Mouse (Mus musculus): ENCODE measurements around the gene Ing3. TPM values are rescaled to one million over a fixed set of nuclear protein-coding genes. Genes with fewer than 3 reads are reported as not detected.

The Ing3 gene
- polyA plus RNA-seq, 1 experiment from 2014 or later: 41.8 TPM

DNA sequence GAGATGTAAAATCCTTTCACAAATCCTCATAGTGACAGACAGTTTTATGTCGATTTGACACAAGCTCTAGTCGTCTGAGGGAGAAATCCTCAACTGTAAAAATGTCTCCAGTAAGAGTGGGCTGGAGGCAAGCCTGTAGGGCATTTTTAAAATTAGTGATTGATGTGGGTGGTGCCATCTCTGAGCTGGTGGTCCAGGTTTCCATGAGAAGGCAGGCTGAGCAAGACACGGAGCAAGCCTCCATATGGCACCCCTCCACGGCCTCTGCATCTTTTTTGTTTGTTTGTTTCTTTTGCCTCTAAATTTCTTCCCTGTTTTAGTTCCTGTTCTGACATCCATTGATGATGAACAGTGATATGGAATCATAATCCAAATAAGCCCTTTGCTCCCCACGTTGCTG, 63.1 kb downstream of the Ing3 start:
- H3K9me3 ChIP-seq: no peaks in the 10 kb centered on the region
- no peak for ATAC-seq (replicated peaks)
- no peak overlapping the region for H3K4me2 ChIP-seq
- 80% methylated on average over 5 of the region's 5 CpGs for WGBS
- no peak overlapping the region for H3K4me3 ChIP-seq
- H3K27me3 ChIP-seq (replicated peaks): no peaks in the 10 kb centered on the region
- H3K27ac ChIP-seq: no peak overlapping the region
- no peaks in the 10 kb centered on the region for H3K4me1 ChIP-seq
- no peaks in the 10 kb centered on the region for H3K36me3 ChIP-seq (replicated peaks)
- H3K9ac ChIP-seq: no peak overlapping the region

DNA sequence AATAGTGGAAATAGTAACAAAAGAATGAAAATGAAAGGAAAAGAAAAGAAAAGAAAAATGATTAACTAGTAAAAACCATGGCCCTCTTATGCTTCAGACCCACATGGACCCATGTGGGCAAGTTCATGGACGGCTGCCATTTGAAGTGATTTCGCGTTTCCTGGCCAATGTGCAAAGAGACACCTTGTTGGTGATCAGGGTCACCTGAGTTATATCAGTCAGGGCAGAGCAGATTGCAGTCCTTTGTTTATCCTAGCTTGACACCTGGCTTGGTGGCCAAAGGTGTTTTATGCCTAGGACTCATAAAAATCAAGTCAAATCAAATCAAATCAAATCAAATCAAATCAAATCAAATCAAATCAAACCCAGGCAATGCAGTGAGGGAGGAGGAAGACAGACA, 64.0 kb downstream of the Ing3 start:
- Histone ChIP-seq H3K27ac (no peak overlapping the region), H3K4me1 (no peaks in the 10 kb centered on the region), H3K9ac (no peak overlapping the region), H3K4me3 (no peak overlapping the region), H3K36me3 (replicated peaks) (no peaks in the 10 kb centered on the region), H3K27me3 (replicated peaks) (no peaks in the 10 kb centered on the region), H3K4me2 (no peak overlapping the region), H3K9me3 (no peaks in the 10 kb centered on the region)
- 94% methylated on average over 3 of the region's 3 CpGs for WGBS
- ATAC-seq (replicated peaks): no peak

DNA sequence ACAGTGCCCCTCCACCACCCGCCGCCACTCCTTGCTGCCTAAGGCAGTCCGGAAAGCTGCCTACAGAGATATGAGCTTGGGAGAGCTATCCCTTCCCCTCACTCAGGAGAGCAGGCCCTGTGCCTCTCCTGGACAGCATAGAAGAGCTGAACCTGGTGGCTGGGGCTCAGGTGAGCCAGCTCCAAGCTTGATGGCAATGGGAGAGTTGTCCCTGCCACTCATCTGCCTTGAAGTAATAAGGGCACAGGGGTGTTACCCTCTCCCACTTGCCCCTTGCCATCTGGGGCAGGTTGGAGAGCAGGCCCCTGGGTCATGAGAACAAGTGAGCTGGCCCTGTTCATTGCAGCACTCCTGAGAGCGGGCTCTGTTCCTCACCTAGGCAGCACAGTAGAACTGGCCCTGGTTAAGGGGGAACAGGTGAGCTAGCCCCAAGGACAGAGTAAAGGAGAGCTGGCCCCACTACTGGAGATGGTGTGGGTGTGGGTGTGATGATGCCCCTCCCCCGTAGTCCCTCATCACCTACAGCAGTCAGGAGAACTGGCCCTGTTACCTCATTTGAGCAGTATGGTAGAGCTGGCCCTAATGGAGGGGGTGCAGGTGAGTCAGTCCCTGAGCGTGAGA, 65.0 kb downstream of the Ing3 start:
- WGBS: 98% methylated on average over 6 of the region's 6 CpGs
- H3K27me3 ChIP-seq (replicated peaks): no peaks in the 10 kb centered on the region
- no peak overlapping the region for H3K4me3 ChIP-seq
- H3K36me3 ChIP-seq (replicated peaks): no peaks in the 10 kb centered on the region
- no peak overlapping the region for H3K27ac ChIP-seq
- ATAC-seq (replicated peaks): no peak; the same call in 1 of the 2 replicates
- H3K4me2 ChIP-seq: no peak overlapping the region
- no peaks in the 10 kb centered on the region for H3K9me3 ChIP-seq
- no peaks in the 10 kb centered on the region for H3K4me1 ChIP-seq
- no peak overlapping the region for H3K9ac ChIP-seq

DNA sequence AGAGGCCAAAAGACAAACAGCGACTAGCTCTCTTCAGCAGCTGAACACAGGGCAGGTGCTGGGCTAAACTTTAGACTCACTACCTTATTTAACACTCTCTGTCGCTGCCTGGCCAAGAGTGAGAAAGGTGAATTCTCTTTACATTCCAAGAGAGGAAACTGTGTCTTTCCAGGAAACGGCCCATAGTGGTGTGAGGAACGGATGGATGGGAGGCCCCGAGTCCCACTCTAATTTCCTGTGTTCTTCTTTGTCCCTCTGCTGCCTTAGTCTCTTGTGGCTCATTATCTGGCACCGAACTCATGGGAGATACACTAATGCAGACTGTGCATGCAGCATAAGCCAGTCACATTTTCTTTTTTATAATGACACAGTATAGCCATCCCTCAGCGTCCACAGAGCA, 68.3 kb downstream of the Ing3 start:
- no peak overlapping the region for H3K9ac ChIP-seq
- H3K27ac ChIP-seq: no peak overlapping the region
- H3K27me3 ChIP-seq (replicated peaks): no peaks in the 10 kb centered on the region
- no peaks in the 10 kb centered on the region for H3K9me3 ChIP-seq
- H3K4me1 ChIP-seq: no peaks in the 10 kb centered on the region
- no peak for ATAC-seq (replicated peaks)
- 68% methylated on average over 7 of the region's 7 CpGs for WGBS
- H3K4me3 ChIP-seq: no peak overlapping the region
- no peak overlapping the region for H3K4me2 ChIP-seq
- no peaks in the 10 kb centered on the region for H3K36me3 ChIP-seq (replicated peaks)

DNA sequence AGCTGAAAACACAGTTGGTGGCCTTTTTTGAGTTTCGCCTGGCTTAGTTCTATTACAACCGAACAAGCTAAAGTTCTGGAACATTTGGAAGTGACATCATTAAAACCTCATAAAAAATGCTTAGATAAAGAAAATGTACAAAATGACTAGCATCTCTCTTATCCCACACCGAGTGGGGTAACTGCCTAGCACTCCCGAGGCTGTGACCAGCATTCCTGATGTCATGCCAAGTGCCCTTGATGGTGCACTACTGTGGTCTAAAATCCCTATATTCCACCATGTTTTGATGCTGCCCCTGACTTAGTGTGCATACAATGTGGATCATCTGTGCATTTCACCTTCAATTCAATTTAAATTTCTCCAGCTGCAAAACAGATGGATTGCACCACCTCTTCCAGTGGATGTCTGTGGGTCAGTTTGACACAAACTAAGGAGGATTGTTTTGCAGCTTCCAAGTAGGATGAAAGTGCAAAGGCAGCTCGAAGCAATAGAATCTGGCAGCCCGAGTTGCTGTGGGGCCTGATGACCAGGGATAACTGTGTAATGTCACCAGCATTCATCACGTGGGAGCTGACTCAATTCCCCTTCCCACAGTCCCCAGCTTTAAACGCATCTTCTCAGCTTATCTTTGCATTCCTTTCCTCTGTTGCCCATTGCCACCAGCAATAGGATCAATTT, 69.5 kb downstream of the Ing3 start:
- H3K4me2 ChIP-seq: no peak overlapping the region
- H3K9ac ChIP-seq: no peak overlapping the region
- H3K9me3 ChIP-seq: no peaks in the 10 kb centered on the region
- ATAC-seq (replicated peaks): no peak
- H3K27me3 ChIP-seq (replicated peaks): no peaks in the 10 kb centered on the region
- no peaks in the 10 kb centered on the region for H3K36me3 ChIP-seq (replicated peaks)
- H3K4me3 ChIP-seq: no peak overlapping the region
- 67% methylated on average over 8 of the region's 8 CpGs for WGBS
- no peak overlapping the region for H3K27ac ChIP-seq
- H3K4me1 ChIP-seq: no peaks in the 10 kb centered on the region

DNA sequence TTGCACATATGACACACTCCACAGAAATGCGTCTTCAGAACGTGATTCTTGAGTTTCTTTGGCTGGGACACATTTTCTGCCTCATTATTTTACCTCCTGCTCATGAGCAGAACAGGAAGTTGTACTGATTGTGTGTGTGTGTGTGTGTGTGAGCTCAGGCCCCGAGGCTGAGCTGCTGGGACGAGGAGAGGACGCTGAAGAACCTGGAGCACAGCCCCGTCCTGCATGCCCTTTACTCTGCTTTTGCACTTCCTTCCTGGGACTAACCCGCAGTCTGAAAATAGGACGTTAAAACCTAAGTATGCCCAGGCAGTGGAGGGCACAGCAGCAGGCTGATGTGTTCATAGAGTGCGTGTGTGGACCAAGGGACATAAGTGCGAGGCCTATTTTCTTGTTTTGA, 70.3 kb downstream of the Ing3 start:
- H3K4me2 ChIP-seq: no peak overlapping the region
- H3K36me3 ChIP-seq (replicated peaks): no peaks in the 10 kb centered on the region
- ATAC-seq (replicated peaks): no peak
- no peaks in the 10 kb centered on the region for H3K27me3 ChIP-seq (replicated peaks)
- 64% methylated on average over 10 of the region's 10 CpGs for WGBS
- no peak overlapping the region for H3K9ac ChIP-seq
- H3K4me3 ChIP-seq: no peak overlapping the region
- H3K4me1 ChIP-seq: no peaks in the 10 kb centered on the region
- no peaks in the 10 kb centered on the region for H3K9me3 ChIP-seq
- H3K27ac ChIP-seq: no peak overlapping the region

DNA sequence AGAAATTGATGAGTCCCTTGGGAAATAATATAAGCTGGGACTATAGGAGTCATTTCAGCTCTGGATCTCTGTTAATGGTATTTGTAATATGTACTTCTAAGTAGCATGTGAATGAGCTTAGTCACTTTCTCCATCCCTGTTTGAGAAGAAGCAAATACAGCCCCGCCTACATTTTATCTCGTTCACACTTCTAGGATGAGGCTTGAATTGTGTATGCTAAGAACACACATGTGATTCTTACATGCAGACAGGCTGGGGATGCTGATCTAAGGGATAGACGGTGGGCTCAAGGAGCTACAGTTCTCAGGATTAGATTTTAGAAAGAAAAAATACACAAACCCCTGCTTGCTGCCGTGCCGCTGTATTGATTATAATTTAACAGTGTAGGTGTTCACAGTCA, 71.3 kb downstream of the Ing3 start:
- H3K36me3 ChIP-seq (replicated peaks): no peaks in the 10 kb centered on the region
- H3K4me2 ChIP-seq: no peak overlapping the region
- ATAC-seq (replicated peaks): no peak
- peaks cover 5% of the 10 kb centered on the region for H3K4me1 ChIP-seq
- WGBS: 81% methylated on average over 5 of the region's 5 CpGs
- H3K27me3 ChIP-seq (replicated peaks): no peaks in the 10 kb centered on the region
- H3K27ac ChIP-seq: no peak overlapping the region
- H3K9me3 ChIP-seq: no peaks in the 10 kb centered on the region
- H3K9ac ChIP-seq: no peak overlapping the region
- H3K4me3 ChIP-seq: no peak overlapping the region

DNA sequence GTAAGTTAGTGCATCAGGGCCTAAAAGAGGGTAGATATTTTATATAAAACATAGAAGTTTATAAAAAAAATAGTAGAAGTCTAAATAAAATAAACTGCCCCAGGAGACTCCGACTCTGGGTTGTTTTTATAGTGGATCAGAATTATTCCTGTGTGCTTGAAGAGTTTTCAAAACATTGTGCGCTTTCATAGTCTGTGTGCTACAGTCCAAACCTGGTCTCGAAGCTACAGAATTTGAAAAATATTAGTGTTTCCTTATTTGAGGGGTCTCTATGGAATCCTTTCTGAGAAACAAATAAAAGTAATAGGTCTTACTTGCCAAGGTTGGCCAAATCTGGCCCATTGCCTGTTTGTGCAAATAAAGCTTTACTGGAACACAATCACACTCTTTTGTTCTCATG, 71.9 kb downstream of the Ing3 start:
- no peak for ATAC-seq (replicated peaks)
- no peak overlapping the region for H3K27ac ChIP-seq
- no peaks in the 10 kb centered on the region for H3K9me3 ChIP-seq
- H3K36me3 ChIP-seq (replicated peaks): no peaks in the 10 kb centered on the region
- H3K27me3 ChIP-seq (replicated peaks): no peaks in the 10 kb centered on the region
- no peak overlapping the region for H3K4me2 ChIP-seq
- peaks cover 11% of the 10 kb centered on the region for H3K4me1 ChIP-seq
- H3K4me3 ChIP-seq: no peak overlapping the region
- 85% methylated on average over 3 of the region's 3 CpGs for WGBS
- H3K9ac ChIP-seq: no peak overlapping the region

DNA sequence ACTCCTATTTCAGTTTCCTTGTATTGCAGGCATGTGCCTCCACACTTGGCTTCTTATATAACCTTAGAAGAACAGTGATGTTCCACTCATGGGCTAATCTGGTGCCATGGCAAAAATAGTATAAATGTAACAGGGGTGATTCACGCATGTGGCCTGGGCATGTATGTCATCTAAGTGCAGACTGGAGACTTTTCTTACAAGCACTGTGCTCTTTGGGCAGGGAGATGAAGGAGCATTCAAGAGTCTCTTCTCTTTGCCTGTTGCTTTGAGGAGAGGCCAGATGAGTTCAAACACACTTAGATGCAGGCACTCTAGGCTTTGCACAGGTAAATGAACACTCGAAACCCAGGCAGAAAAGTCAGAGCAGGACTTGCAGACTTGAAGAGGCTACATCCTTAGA, 74.8 kb downstream of the Ing3 start:
- Histone ChIP-seq H3K9ac (no peak overlapping the region), H3K4me1 (peaks cover 12% of the 10 kb centered on the region), H3K27ac (no peak overlapping the region), H3K27me3 (replicated peaks) (no peaks in the 10 kb centered on the region), H3K4me2 (no peak overlapping the region), H3K36me3 (replicated peaks) (no peaks in the 10 kb centered on the region), H3K4me3 (no peak overlapping the region), H3K9me3 (no peaks in the 10 kb centered on the region)
- ATAC-seq (replicated peaks): no peak
- 98% methylated on average over 2 of the region's 2 CpGs for WGBS

Other genes with a start within 250 kb of the Ing3 start
- gene Tspan12, start 97.1 kb upstream of the Ing3 start, polyA plus RNA-seq (2015; fragmentation: Nextera tagmentation; extraction: Ambion mirVana): 49.8 and 55.1 TPM in 2 replicates
- gene Cped1, start 36.3 kb downstream of the Ing3 start, polyA plus RNA-seq (2015; fragmentation: Nextera tagmentation; extraction: Ambion mirVana): 3.3 and 3.4 TPM in 2 replicates